In genomic region chr8:80600600-80601170, GRCm38 (mm10) we compare ENCODE assay signal across 22 mouse cellular contexts. TPM values are rescaled to one million over a fixed set of nuclear protein-coding genes. Genes with fewer than 3 reads are reported as not detected.
DNase-seq lines count a peak whose midpoint lies in the region; ATAC-seq and TF ChIP-seq lines count a peak whose summit lies in the region.
"Had no signal": no experiment of that assay in that cellular context is flagged by ENCODE, and none has a peak within 500 bp of the region (broad histone marks: within the 10 kb centered on the region; RNA-seq: fewer than 3 reads in every experiment).

No protein-coding gene starts in this region.

- ATAC-seq in heart, embryonic 11.5 days (replicated peaks; ENCODE audit: insufficient number of reproducible peaks, low FRiP score, low TSS enrichment) = no peak
- ATAC-seq in hindbrain, postnatal 0 days = peak; percentile 73
- peak; percentile 51; the same call in 1 of the 2 replicates for ATAC-seq in midbrain, embryonic 16.5 days
- ATAC-seq in midbrain, embryonic 15.5 days (replicated peaks) = no peak; the same call in 1 of the 2 replicates
- ATAC-seq: forebrain, embryonic 15.5 days; inflammation-experienced regulatory T-cells, adult 6 months had no signal

- WGBS in heart, embryonic 10.5 days = 75% methylated on average over 6 of the region's 6 CpGs
- WGBS in heart, embryonic 11.5 days (ENCODE audit: insufficient replicate concordance) = 69% methylated on average over 6 of the region's 6 CpGs
- WGBS in hindbrain, postnatal 0 days = 46% methylated on average over 6 of the region's 6 CpGs
- 82% methylated on average over 6 of the region's 6 CpGs for WGBS in hindbrain, embryonic 10.5 days
- 53% methylated on average over 6 of the region's 6 CpGs for WGBS in midbrain, embryonic 16.5 days
- 57% methylated on average over 6 of the region's 6 CpGs for WGBS in midbrain, embryonic 15.5 days

- H3K4me3 ChIP-seq in heart, embryonic 10.5 days = no peak overlapping the region
- H3K4me3 ChIP-seq in heart, embryonic 11.5 days (ENCODE audit: low read depth, low read length) = no peak overlapping the region
- no peak overlapping the region for H3K4me3 ChIP-seq in hindbrain, postnatal 0 days (ENCODE audit: low read length)
- no peak overlapping the region for H3K4me3 ChIP-seq in hindbrain, embryonic 10.5 days
- no peak overlapping the region for H3K4me3 ChIP-seq in midbrain, embryonic 16.5 days (ENCODE audit: low read depth, low read length)
- no peak overlapping the region for H3K4me3 ChIP-seq in midbrain, embryonic 15.5 days
- H3K4me3 ChIP-seq: forebrain, embryonic 15.5 days; heart, embryonic 15.5 days; lung, embryonic 15.5 days had no signal

- no peaks in the 10 kb centered on the region for H3K9me3 ChIP-seq in heart, embryonic 10.5 days
- no peaks in the 10 kb centered on the region for H3K9me3 ChIP-seq in heart, embryonic 11.5 days (replicated peaks; ENCODE audit: control insufficient read depth, low read length)
- H3K9me3 ChIP-seq in hindbrain, postnatal 0 days (ENCODE audit: low read length) = no peaks in the 10 kb centered on the region
- H3K9me3 ChIP-seq in hindbrain, embryonic 10.5 days = no peaks in the 10 kb centered on the region
- no peaks in the 10 kb centered on the region for H3K9me3 ChIP-seq in midbrain, embryonic 16.5 days (replicated peaks; ENCODE audit: control insufficient read depth, low read length, poor library complexity, severe bottlenecking)
- no peaks in the 10 kb centered on the region for H3K9me3 ChIP-seq in midbrain, embryonic 15.5 days
- H3K9me3 ChIP-seq: forebrain, embryonic 15.5 days; heart, embryonic 15.5 days; lung, embryonic 15.5 days had no signal

- no peak overlapping the region for H3K4me2 ChIP-seq in heart, embryonic 11.5 days
- no peak overlapping the region for H3K4me2 ChIP-seq in hindbrain, postnatal 0 days (ENCODE audit: low read depth, low read length)
- H3K4me2 ChIP-seq in midbrain, embryonic 16.5 days (ENCODE audit: low read length) = no peak overlapping the region
- no peak overlapping the region for H3K4me2 ChIP-seq in midbrain, embryonic 15.5 days
- H3K4me2 ChIP-seq: forebrain, embryonic 15.5 days; heart, embryonic 15.5 days; lung, embryonic 15.5 days had no signal

- no peak overlapping the region for H3K9ac ChIP-seq in heart, embryonic 11.5 days (ENCODE audit: low read depth, low read length)
- H3K9ac ChIP-seq in hindbrain, postnatal 0 days (replicated peaks; ENCODE audit: low read length) = no peak overlapping the region
- H3K9ac ChIP-seq in midbrain, embryonic 16.5 days (ENCODE audit: low read depth, low read length) = no peak overlapping the region
- H3K9ac ChIP-seq in midbrain, embryonic 15.5 days = no peak overlapping the region
- H3K9ac ChIP-seq: forebrain, embryonic 15.5 days; heart, embryonic 15.5 days; liver, embryonic 14.5 days; lung, embryonic 15.5 days had no signal

- peak; percentile 46 for DNase-seq in heart, embryonic 10.5 days (ENCODE audit: low spot score)
- peak; percentile 50 for DNase-seq in hindbrain, postnatal 0 days (ENCODE audit: low spot score)
- no peak for DNase-seq in hindbrain, embryonic 10.5 days (ENCODE audit: low spot score)
- DNase-seq in adipocyte (ENCODE audit: low spot score) = no peak
- DNase-seq: cerebellum, adult 11 months; cerebellum, postnatal 25 days; embryo, embryonic 11 days; gastrocnemius, postnatal 36 days; lung, postnatal 4 days; right cerebral cortex, postnatal 4 days; thymus, postnatal 14 days had no signal

- H3K27me3 ChIP-seq in heart, embryonic 10.5 days (ENCODE audit: insufficient read depth, poor library complexity, severe bottlenecking) = no peaks in the 10 kb centered on the region
- no peaks in the 10 kb centered on the region for H3K27me3 ChIP-seq in heart, embryonic 11.5 days (ENCODE audit: control insufficient read depth, insufficient read depth, low read length)
- H3K27me3 ChIP-seq in hindbrain, postnatal 0 days (ENCODE audit: insufficient read depth, low read length) = no peaks in the 10 kb centered on the region
- H3K27me3 ChIP-seq in hindbrain, embryonic 10.5 days (ENCODE audit: insufficient read depth, poor library complexity, severe bottlenecking) = no peaks in the 10 kb centered on the region
- no peaks in the 10 kb centered on the region for H3K27me3 ChIP-seq in midbrain, embryonic 16.5 days (ENCODE audit: control insufficient read depth, insufficient read depth, low read depth, low read length)
- H3K27me3 ChIP-seq in midbrain, embryonic 15.5 days (replicated peaks) = no peaks in the 10 kb centered on the region
- H3K27me3 ChIP-seq: forebrain, embryonic 15.5 days; heart, embryonic 15.5 days; lung, embryonic 15.5 days had no signal

- no peak for TF ChIP-seq CTCF in hindbrain, postnatal 0 days (IDR thresholded peaks at IDR 0.05; ENCODE audit: low read depth)

- H3K36me3 ChIP-seq in heart, embryonic 10.5 days = no peaks in the 10 kb centered on the region
- H3K36me3 ChIP-seq in heart, embryonic 11.5 days (ENCODE audit: control insufficient read depth, insufficient read depth, low read length) = no peaks in the 10 kb centered on the region
- H3K36me3 ChIP-seq in hindbrain, postnatal 0 days (ENCODE audit: insufficient read depth, low read length) = no peaks in the 10 kb centered on the region
- H3K36me3 ChIP-seq in hindbrain, embryonic 10.5 days = no peaks in the 10 kb centered on the region
- no peaks in the 10 kb centered on the region for H3K36me3 ChIP-seq in midbrain, embryonic 16.5 days (ENCODE audit: control insufficient read depth, insufficient read depth, low read length)
- no peaks in the 10 kb centered on the region for H3K36me3 ChIP-seq in midbrain, embryonic 15.5 days (replicated peaks)
- H3K36me3 ChIP-seq: forebrain, embryonic 15.5 days; heart, embryonic 15.5 days; lung, embryonic 15.5 days had no signal

- no peak overlapping the region for H3K27ac ChIP-seq in heart, embryonic 10.5 days
- no peak overlapping the region for H3K27ac ChIP-seq in heart, embryonic 11.5 days (ENCODE audit: low read depth, low read length)
- H3K27ac ChIP-seq in hindbrain, postnatal 0 days = no peak overlapping the region
- H3K27ac ChIP-seq in hindbrain, embryonic 10.5 days = no peak overlapping the region
- no peak overlapping the region for H3K27ac ChIP-seq in midbrain, embryonic 16.5 days (ENCODE audit: low read length)
- no peak overlapping the region for H3K27ac ChIP-seq in midbrain, embryonic 15.5 days
- H3K27ac ChIP-seq: forebrain, embryonic 15.5 days; heart, embryonic 15.5 days; liver, embryonic 14.5 days; lung, embryonic 15.5 days; stomach, postnatal 0 days had no signal

- no peaks in the 10 kb centered on the region for H3K4me1 ChIP-seq in heart, embryonic 10.5 days
- no peaks in the 10 kb centered on the region for H3K4me1 ChIP-seq in heart, embryonic 11.5 days (ENCODE audit: control insufficient read depth, insufficient read depth, low read length)
- no peaks in the 10 kb centered on the region for H3K4me1 ChIP-seq in hindbrain, postnatal 0 days (ENCODE audit: insufficient read depth, low read length)
- no peaks in the 10 kb centered on the region for H3K4me1 ChIP-seq in hindbrain, embryonic 10.5 days (replicated peaks)
- no peaks in the 10 kb centered on the region for H3K4me1 ChIP-seq in midbrain, embryonic 16.5 days (ENCODE audit: control insufficient read depth, insufficient read depth, low read length)
- no peaks in the 10 kb centered on the region for H3K4me1 ChIP-seq in midbrain, embryonic 15.5 days
- H3K4me1 ChIP-seq: forebrain, embryonic 15.5 days; heart, embryonic 15.5 days; lung, embryonic 15.5 days had no signal

RNA-seq across cellular contexts. Expression of gene Frem3, which starts 10.2 kb away (rescaled TPM):
- 0.05 TPM in 1 of 2 replicates, not detected in the other for polyA plus RNA-seq in heart, embryonic 10.5 days (2016; fragmentation: Nextera tagmentation; extraction: Ambion mirVana)
- 0.11 and 0.21 TPM in 2 replicates for polyA plus RNA-seq in heart, embryonic 11.5 days (2014; fragmentation: Nextera tagmentation; extraction: Ambion mirVana)
- total RNA-seq in hindbrain, postnatal 0 days (2014; rRNA removed) = 0.29 and 0.58 TPM in 2 replicates
- 0.16 and 0.25 TPM in 2 replicates for polyA plus RNA-seq in hindbrain, postnatal 0 days (2015; fragmentation: Nextera tagmentation; extraction: Ambion mirVana)
- polyA plus RNA-seq in hindbrain, embryonic 10.5 days (2016; fragmentation: Nextera tagmentation; extraction: Ambion mirVana) = 0.02 and 0.03 TPM in 2 replicates
- polyA plus RNA-seq in midbrain, embryonic 16.5 days (2015; fragmentation: Nextera tagmentation; extraction: Ambion mirVana) = 0.09 and 0.16 TPM in 2 replicates
- polyA plus RNA-seq in midbrain, embryonic 15.5 days (2015; fragmentation: Nextera tagmentation; extraction: Ambion mirVana) = 0.04 and 0.09 TPM in 2 replicates
- total RNA-seq: adrenal gland, adult 18-20 months; gastrocnemius, postnatal 36 days had no signal
- polyA plus RNA-seq: C2C12; inflammation-experienced regulatory T-cells, adult 6 months had no signal

Comparison
In these comparisons a context has a peak if more than half of its experiments do, and no peak if none do; other contexts are left out.
1. DNase-seq: peak in heart, embryonic 10.5 days (single experiment) and hindbrain, postnatal 0 days (single experiment); none in hindbrain, embryonic 10.5 days (single experiment) and adipocyte (single experiment).
2. ATAC-seq: peak in hindbrain, postnatal 0 days (single experiment) and midbrain, embryonic 16.5 days (single experiment); none in heart, embryonic 11.5 days (single experiment) and midbrain, embryonic 15.5 days (single experiment).